Mouse (Mus musculus) layer of hippocampus, adult 8-10 months (tissue): ENCODE data around the gene Nlrp4f. TPM values are rescaled to one million over a fixed set of nuclear protein-coding genes. Genes with fewer than 3 reads are reported as not detected.

ENCODE experiments used
- DNase-seq, 2 experiments: peaks; one replicate each; pipeline ENCODE4 v3.0.0; 2022; ENCODE audit warnings: low spot score in 2 of 2
- total RNA-seq, 4 experiments: library from RNA; stranded (reverse); gene quantifications; 2 replicates each; pipeline ENCODE4 v1.2.4; 2022

Nlrp4f gene
- total RNA-seq = under 1 TPM in 2 of 4 experiments, not detected in 2; 0.17 to 0.18 TPM

DNA sequence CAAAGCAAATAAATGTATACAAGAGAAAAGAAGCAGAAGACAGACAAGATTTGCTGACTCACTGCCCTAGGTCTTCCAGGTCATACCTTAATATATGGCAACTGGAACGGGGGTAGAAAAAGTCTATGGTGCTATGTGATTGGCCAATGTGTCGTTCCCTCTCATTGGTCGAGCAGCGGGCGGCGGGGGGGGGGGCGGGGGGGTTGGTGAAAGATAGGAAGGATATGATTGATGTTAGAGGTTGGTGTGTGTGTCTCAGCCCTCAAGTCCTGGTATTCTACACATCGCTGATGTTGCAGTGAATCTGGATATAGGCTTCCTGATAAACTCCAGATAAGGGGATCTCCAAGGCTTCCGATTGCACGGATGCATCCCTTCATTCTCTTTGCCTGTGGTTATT is at the start of gene Nlrp4f:
Gene Nlrp4f, minus strand, starts transcription at position 101 of the 400 bp plus-strand sequence.
- no peak for DNase-seq

DNA sequence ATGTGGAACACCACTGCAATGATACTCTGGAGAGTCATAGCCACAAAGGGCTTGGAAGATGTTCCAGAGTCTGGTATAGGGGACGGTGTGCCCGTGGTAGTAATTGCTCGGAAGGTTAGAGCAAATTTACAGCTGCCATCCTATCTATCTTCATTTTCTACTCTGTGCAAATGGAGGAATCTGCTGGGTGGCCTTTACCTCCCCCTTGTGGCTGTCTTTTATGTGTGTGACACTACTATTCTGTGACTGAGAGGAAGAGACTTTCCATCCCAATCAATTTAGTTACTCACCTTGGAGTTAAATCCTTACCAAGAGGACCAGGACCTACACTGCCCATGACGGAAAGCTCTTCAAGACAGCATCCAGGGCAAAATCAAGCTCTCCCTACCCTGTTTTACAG is 37.5 kb upstream of the Nlrp4f start:
- no peak for DNase-seq

DNA sequence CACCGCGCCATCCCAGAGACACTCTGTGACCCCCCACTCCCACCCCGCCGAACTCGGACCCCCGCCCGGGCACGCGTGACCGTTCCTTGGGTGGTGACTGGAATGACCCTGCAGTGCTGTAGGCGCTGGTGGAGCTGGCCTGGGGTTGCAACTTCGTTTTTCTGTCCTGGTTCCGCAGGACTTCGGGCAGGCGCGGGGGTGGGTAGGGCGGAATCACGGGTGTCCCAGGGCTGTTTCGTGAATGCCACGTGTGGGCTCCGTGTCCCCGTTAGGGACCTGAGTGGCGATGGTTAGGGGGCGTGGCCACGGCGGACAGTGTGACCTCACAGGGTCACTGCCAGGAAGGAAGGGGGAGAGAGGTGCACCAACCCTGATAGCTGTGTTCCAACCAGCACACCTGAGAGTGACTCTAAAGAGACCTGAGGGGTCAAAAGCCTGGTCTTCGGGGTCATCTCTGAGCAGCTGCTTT is 36.6 kb upstream of the Nlrp4f start:
- no peak for DNase-seq

DNA sequence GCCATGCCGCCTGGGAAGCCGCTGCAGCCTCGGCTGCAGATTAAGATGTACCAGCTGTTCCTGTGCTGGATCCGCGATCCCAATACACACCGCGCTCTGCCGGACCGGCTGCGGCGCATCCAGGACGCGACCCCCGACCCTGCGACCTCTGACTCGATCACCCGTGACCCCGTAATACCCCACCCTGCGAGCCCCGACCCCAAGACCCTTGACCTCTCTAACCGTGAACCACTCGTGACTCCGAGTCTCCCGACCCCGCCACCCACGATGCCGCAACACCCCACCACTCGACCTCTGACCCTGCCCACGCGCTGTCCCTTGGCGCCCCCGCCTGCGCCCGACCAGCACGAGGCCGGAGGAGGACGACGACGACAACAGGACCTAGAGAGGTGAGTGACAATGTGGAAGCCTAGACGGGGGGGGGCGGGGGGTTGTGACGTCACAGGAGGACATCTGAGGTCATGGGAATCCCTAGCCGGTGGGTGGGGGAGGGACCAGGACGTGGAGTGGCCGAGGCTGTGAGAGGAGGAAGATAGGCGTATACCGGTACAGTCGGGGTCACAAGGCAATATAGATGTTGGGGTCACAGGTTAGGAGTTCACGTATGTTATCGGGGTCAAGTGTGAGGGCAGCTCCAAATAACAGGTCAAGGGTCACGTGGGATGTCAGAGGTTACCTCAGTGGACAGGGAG is 36.0 kb upstream of the Nlrp4f start:
- no peak for DNase-seq

DNA sequence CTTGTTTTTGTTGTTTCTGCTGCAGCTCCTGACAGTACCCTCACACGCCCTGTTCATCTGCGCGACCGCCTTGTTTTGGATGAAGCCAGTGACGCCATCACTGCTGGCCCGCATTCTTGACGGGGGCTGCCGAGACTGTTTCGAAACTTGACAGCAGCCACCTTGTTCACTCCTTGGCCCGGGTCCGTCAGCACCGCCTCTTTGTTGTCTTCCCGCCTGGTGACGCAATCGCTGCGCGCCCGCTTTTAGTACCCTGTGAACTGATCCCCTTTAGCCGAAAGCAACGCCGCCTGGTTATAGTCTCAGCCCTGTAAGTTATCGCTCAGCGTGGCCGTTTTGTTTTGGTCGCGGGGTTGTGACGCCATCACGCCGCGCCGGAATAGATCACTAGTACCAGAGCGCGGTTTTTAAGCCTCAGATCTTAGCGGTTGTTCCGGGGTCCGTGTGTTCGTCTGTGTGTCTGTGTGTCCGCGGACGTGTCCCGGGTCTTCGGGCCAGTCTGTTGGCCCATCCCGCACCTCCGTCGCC is 35.4 kb upstream of the Nlrp4f start:
- peak; percentile 96 for DNase-seq

DNA sequence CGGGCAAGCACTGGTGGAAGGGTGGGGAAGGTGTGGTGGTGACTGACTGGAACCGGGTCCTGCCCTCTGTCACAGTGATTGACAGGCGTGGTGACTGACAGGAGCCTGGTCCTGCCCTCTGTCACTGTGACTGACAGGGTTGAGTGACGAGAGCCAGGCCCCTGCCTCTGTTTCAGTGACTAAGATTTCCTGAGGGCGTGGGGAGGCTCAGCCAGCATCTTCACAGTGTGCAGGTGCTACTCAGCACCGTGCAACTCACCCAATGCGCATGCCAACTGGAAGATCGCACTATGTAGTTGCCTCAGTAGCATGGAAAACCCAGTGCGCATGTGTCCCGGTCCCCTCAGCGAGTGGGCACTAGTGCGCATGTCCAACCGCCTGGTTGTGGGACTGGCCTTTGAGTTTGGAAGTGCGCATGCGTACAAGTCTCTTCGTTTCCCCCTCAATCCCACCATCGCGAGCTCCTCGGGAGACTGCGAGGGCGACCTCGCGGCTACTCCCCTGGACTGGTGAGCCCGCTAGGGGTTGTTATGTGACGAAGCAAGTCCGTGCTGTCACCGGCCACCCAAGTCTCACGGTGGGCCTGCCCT is 34.8 kb upstream of the Nlrp4f start:
- DNase-seq = peak; percentile 97 to 98

DNA sequence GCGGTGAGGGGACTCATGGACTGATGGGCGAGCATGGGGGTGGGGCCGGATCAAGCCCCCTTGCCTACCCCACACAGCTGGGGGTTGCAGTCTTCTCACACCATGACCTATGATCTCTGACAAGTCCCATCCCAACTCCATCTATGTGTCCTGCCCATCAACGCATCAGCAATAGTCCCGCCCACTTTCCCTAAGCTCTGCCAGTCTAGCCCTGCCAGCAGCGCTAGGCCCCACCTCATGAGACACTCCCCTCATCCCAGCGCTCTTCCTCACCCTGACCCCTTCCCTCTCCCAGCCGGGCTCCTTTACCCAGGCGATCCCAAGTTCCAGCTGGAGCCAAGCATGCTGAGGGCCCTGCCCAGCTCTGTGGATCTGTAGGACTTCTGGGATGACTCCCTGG is 31.4 kb upstream of the Nlrp4f start:
- no peak for DNase-seq

DNA sequence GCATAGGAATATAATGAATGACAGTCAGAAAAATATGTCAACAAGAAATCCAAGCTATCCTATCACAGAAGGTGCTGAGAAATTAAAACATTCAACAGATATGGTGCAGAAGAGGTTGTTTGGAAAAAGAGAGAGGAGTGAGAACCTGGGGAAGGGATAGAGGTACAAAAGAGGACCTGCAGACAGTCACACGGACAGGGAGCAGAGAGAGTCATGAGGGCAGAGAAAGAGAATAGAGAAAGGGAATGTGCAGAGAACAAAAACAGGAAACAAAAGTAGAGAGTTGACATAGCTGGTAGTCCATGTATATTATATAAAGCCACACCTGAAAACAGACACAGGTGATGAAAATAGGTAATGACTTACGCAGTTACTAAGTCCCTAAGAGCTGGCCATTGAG is 20.9 kb upstream of the Nlrp4f start:
- no peak for DNase-seq

DNA sequence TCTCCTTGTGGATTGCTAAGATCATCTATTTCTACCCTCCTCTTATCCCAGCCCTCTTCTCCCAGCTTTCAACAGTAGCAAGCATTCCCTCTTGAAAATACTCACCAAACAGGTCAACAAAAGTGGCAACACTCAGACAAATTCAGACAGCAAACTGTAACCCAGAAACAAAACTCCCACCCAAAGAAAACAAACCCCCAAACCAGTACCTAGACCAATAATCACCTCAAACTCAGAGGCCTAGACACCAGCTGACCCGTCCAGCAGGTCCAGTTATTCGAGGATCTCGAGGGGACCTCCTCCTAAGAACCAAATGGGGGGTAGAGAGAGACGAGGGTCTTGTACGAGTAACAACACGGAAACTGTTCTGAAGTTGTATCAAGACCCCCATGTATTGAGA is 20.2 kb upstream of the Nlrp4f start:
- DNase-seq = no peak

DNA sequence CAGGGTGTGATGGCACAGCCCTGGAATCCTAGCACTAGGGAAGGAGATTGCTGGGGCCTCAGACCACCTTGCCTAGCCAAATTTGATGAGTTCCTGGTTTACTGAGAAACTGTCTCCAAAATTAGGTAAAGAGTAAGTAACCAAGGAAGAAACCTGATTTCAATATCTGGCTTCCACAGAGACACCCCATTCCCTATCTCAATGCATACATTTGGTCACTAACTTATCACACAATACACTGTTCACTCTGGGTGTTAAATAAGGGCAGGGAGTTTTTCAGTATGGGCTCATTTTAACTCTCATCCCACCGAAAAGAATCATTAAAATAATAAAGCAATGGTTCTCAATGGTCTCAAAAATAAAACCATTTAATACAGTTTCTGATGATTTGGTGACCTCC is 5.1 kb downstream of the Nlrp4f start:
- DNase-seq = no peak

DNA sequence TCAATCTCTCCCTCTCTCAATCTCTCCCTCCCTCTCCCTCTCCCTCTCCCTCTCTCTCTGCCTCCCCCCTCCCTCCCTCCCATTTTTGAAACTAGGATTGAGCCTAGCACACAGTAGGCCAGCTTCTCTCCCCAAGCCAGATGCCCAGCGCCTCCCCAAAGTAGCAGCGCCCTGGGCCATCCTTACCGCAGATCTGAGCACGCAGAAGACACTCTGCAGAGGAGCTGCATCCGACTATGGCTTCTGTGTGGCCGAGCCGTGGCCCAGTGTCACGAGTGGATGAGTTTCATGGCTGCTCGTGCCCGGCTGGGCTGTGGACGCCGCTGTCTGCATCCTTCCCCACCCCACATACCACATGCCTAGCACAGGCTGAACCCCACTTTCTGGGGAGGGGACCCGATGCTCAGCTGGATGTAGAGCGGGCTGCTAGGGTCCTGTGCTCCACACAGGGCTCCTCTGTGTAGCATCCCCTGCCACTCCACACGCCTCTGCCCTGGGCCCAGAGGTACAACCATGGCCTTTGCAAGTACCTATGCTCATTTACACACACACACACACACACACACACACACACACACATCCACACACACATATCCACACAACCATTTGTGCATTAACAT is 29.2 kb downstream of the Nlrp4f start:
- no peak for DNase-seq

DNA sequence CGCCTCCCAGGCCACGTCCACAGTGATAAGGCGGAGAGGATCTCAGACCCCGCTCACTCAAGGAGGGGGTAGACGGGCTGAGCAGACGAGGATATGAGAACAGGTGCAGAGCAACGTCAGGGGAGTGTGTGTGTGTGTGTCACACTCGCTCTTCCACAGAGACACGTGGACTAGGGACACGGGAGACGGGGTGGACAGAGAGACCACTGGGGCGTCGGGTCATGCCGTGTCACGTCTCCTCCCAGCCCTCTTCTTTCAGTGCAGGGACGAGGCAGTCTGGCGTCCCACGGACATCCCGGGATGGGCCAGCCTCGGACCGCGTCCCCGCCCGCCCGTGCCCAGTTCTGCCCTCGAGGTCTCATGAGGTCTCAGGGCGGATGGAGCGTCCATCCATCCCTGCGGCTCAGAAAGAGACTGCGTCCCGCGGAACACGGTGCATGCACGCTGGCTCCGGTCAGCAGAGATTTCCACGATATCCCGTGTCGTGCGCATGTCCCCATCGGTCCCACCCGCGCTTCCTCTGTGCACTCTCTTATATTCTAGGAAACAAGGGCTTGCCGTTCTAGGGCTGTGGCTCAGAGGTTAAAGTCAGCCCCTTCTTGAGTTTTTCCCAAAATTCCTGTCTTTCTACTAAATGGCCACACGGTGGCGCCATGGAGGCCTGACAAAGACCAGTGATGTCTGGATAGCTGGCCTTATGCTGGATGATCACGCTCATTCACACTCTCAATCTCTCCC is 29.9 kb downstream of the Nlrp4f start:
- DNase-seq = peak; percentile 1 to 5

DNA sequence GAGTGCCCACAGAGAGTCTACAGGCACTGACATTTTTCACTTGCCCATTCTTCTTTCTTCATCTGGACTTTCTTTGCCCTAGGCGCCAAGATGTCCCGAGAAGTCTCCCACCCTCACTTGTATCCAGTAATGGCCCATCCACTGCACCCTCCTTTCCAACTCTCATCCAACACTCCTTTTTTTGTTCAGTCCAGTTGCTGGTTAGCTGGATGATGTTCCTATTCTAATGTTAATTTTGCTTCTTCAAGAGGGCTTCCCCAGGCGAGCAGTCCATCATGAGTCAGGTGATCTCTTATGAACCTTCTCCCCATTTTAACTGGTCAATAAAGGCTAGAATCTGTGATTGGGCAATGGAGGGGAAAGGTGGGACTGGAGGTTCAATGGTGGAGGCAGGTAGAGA is 31.7 kb downstream of the Nlrp4f start:
- DNase-seq = no peak

DNA sequence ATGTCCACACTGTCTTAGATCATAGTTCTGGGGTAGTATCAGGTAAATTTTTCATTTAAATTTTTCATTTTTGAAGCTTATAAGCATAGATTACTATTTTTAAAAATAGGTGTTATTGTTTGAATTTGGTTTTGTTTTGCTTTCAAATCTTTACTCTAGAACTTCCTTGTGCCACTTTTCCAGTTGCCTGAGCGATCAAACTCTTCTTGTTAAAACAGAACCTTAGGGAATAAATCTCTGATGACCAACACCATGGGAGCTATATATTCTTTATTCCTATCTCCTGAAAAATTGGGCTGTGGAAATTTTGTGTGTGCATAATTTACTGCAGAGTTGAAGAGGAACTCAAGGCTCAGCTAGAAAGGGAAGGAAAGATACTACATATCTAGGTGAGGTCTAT is 55.8 kb downstream of the Nlrp4f start, which contains the start of gene Olfr466:
Gene Olfr466, plus strand, starts transcription at position 301 of the 400 bp plus-strand sequence.
- DNase-seq = no peak

DNA sequence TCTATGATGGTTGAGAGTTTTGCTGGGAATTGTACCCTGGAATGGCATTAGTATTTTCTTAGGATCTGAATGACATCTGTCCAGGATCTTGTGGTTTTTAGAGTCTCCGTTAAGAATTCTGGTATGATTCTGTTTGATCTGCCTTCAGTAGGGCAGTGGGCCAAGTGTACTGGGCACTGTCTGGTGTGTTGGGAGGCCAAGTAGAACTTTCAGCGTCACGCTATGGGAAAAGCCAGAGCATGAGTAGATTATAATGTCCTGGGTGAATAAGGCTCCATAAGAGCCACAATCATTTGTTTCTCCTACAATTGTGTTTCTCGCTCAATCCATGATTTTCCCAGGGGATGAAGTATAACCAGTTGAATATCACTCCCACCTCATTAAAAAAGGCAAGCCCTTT is 68.0 kb downstream of the Nlrp4f start, which contains the start of gene Olfr465-ps1:
Gene Olfr465-ps1, plus strand, starts transcription at position 301 of the 400 bp plus-strand sequence.
- DNase-seq = no peak

Other genes starting within 250 kb of the Nlrp4f start
- not detected for gene Spata31d1c, start 172.9 kb downstream of the Nlrp4f start, total RNA-seq
- gene Prss47, start 153.2 kb downstream of the Nlrp4f start, total RNA-seq = not detected
- gene Mfsd14b, start 93.0 kb downstream of the Nlrp4f start, total RNA-seq = 10 to 100 TPM; 37.1 to 48.9 (median 43.6) TPM
- gene Olfr465-ps1, start 67.9 kb downstream of the Nlrp4f start, total RNA-seq = not detected
- not detected for gene Olfr466, start 55.7 kb downstream of the Nlrp4f start, total RNA-seq
- gene Gm10775, start 53.6 kb upstream of the Nlrp4f start, total RNA-seq = under 1 TPM in 2 of 4 experiments, not detected in 2; 0.31 to 0.36 TPM
- 10 to 100 TPM; 57.7 to 76.2 (median 66.0) TPM for gene Zfp369, start 72.8 kb upstream of the Nlrp4f start, total RNA-seq